Comparison of ENCODE assay signal across 9 mouse cellular contexts in genomic region chr12:80197343-80197742, GRCm38 (mm10).
DNase-seq lines count a peak whose midpoint lies in the region; TF ChIP-seq lines count a peak whose summit lies in the region.
"Had no signal": no experiment of that assay in that cellular context is flagged by ENCODE, and none has a peak within 500 bp of the region (broad histone marks: within the 10 kb centered on the region; RNA-seq: fewer than 3 reads in every experiment).

No protein-coding gene starts in this region.

- 77% methylated on average over 10 of the region's 10 CpGs for WGBS in heart, embryonic 10.5 days

- peak; percentile 68 for TF ChIP-seq CTCF in C2C12 (IDR thresholded peaks at IDR 0.05; ENCODE audit: control insufficient read depth, insufficient read depth, insufficient read length)
- peak; percentile 78 for TF ChIP-seq CTCF in cortical plate, adult 2 months (IDR thresholded peaks at IDR 0.05; ENCODE audit: extremely low read depth, insufficient read depth, low read length)

- H3K4me3 ChIP-seq in heart, embryonic 10.5 days = no peak overlapping the region
- no peak overlapping the region for H3K4me3 ChIP-seq in C2C12 (ENCODE audit: insufficient read depth, poor library complexity, severe bottlenecking)
- H3K4me3 ChIP-seq in cortical plate, adult 2 months (ENCODE audit: insufficient read depth, low read length) = no peak overlapping the region
- H3K4me3 ChIP-seq: liver, embryonic 15.5 days had no signal

- no peak overlapping the region for H3ac ChIP-seq in C2C12 (ENCODE audit: control insufficient read depth, insufficient read length, low read depth)

- no peak for TF ChIP-seq POLR2A in cortical plate, adult 2 months (IDR thresholded peaks at IDR 0.05; ENCODE audit: extremely low read depth, insufficient read depth, low read length)

- no peaks in the 10 kb centered on the region for H3K9me3 ChIP-seq in heart, embryonic 10.5 days
- H3K9me3 ChIP-seq: liver, embryonic 15.5 days had no signal

- intact Hi-C loops in heart, postnatal 36 days (cut with DNase I) = loop anchor here (2.0 kb wide), 1 partner anchor 39 kb away; no protein-coding TSS in a partner anchor

- peaks cover 84% of the 10 kb centered on the region for H3K36me3 ChIP-seq in heart, embryonic 10.5 days
- peaks cover 89% of the 10 kb centered on the region for H3K36me3 ChIP-seq in C2C12 (ENCODE audit: control insufficient read depth, insufficient read depth)

- no peaks in the 10 kb centered on the region for H3K27me3 ChIP-seq in heart, embryonic 10.5 days (ENCODE audit: insufficient read depth, poor library complexity, severe bottlenecking)
- no peaks in the 10 kb centered on the region for H3K27me3 ChIP-seq in C2C12 (ENCODE audit: control insufficient read depth, insufficient read depth, insufficient read length)
- H3K27me3 ChIP-seq: liver, embryonic 15.5 days had no signal

- DNase-seq in heart, postnatal 36 days = peak; percentile 40 to 62
- no peak for DNase-seq in heart, embryonic 10.5 days (ENCODE audit: low spot score)
- peak; percentile 37 for DNase-seq in T-cell, adult 2 months (ENCODE audit: low spot score)
- DNase-seq in kidney, postnatal 4 days = peak; percentile 76 to 77
- DNase-seq in mesoderm, embryonic 11.5 days (ENCODE audit: low read depth, low spot score) = peak; percentile 64
- no peak for DNase-seq in urinary bladder, adult 2 months (ENCODE audit: low spot score)

- peaks cover 20% of the 10 kb centered on the region; the same call in 1 of the 2 replicates for H3K4me1 ChIP-seq in heart, embryonic 10.5 days
- no peaks in the 10 kb centered on the region for H3K4me1 ChIP-seq in cortical plate, adult 2 months (ENCODE audit: control insufficient read depth, insufficient read depth, low read length)

- H3K79me2 ChIP-seq in C2C12 (ENCODE audit: control insufficient read depth, insufficient read depth) = peaks cover 69% of the 10 kb centered on the region

- H3K27ac ChIP-seq in heart, embryonic 10.5 days = no peak overlapping the region
- H3K27ac ChIP-seq in cortical plate, adult 2 months (ENCODE audit: insufficient read depth, low read length) = no peak overlapping the region
- H3K27ac ChIP-seq: liver, embryonic 15.5 days had no signal

- peaks cover 19% of the 10 kb centered on the region for H3K79me3 ChIP-seq in C2C12 (ENCODE audit: low read depth)

TF ChIP-seq in C2C12, 6 proteins besides CTCF, POLR2A, EP300 and RAD21:
- TF ChIP-seq FOSL1 (IDR thresholded peaks at IDR 0.05; ENCODE audit: insufficient read depth, low read length, poor library complexity, severe bottlenecking) = no peak
- no peak for TF ChIP-seq MAX (IDR thresholded peaks at IDR 0.05)
- TF ChIP-seq MYOD1 (IDR thresholded peaks at IDR 0.05; ENCODE audit: control insufficient read depth, insufficient read length, low read depth) = no peak
- TF ChIP-seq MYOG (IDR thresholded peaks at IDR 0.05; ENCODE audit: control insufficient read depth, extremely low read depth, insufficient read length) = no peak
- TF ChIP-seq CEBPB (IDR thresholded peaks at IDR 0.05; ENCODE audit: low read depth) = no peak
- no peak for TF ChIP-seq USF1 (IDR thresholded peaks at IDR 0.05; ENCODE audit: low read depth)

Comparison
In these comparisons a context has a peak if more than half of its experiments do, and no peak if none do; other contexts are left out.
1. DNase-seq: peak in heart, postnatal 36 days (2 of 2), T-cell, adult 2 months (single experiment), kidney, postnatal 4 days (2 of 2) and mesoderm, embryonic 11.5 days (single experiment); none in heart, embryonic 10.5 days (single experiment) and urinary bladder, adult 2 months (single experiment).